Mouse (Mus musculus): ENCODE data around the gene Ing3. TPM values are rescaled to one million over a fixed set of nuclear protein-coding genes. Genes with fewer than 3 reads are reported as not detected.

Ing3 gene
- total RNA-seq, 2 experiments from 2014 or later, result 25.9 to 28.6 TPM

GRCm38 (mm10) chr6:21998131-21998530 lies 48.8 kb downstream of the Ing3 start:
- TF ChIP-seq CTCF (IDR thresholded peaks at IDR 0.05), result no peak
- H3K4me3 ChIP-seq, result no peak overlapping the region
- no peak overlapping the region for H3K27ac ChIP-seq
- intact Hi-C loops (cut with DNase I), result no loop called here
- no peak for DNase-seq (ENCODE audit: extremely low spot score in 1 of 2, low spot score in 2 of 2)

- intact Hi-C loops (cut with DNase I), result no loop called here
- no peak for DNase-seq (ENCODE audit: extremely low spot score in 1 of 2, low spot score in 2 of 2)
- no peak for TF ChIP-seq CTCF (IDR thresholded peaks at IDR 0.05)
- Histone ChIP-seq H3K4me3 (no peak overlapping the region), H3K27ac (no peak overlapping the region)
Measured at GRCm38 (mm10) chr6:21999025-21999424, 49.7 kb downstream of the Ing3 start.

GRCm38 (mm10) chr6:22000086-22000485 lies 50.7 kb downstream of the Ing3 start:
- no peak overlapping the region for H3K27ac ChIP-seq
- no peak overlapping the region for H3K4me3 ChIP-seq
- no peak for TF ChIP-seq CTCF (IDR thresholded peaks at IDR 0.05)
- intact Hi-C loops (cut with DNase I), result no loop called here
- DNase-seq (ENCODE audit: extremely low spot score in 1 of 2, low spot score in 2 of 2), result no peak

- Histone ChIP-seq H3K27ac (no peak overlapping the region), H3K4me3 (no peak overlapping the region)
- TF ChIP-seq CTCF (IDR thresholded peaks at IDR 0.05), result no peak
- no peak for DNase-seq (ENCODE audit: extremely low spot score in 1 of 2, low spot score in 2 of 2)
- intact Hi-C loops (cut with DNase I), result no loop called here
Measured at GRCm38 (mm10) chr6:22000881-22001280, 51.5 kb downstream of the Ing3 start.

- no peak overlapping the region for H3K27ac ChIP-seq
- H3K4me3 ChIP-seq, result no peak overlapping the region
- intact Hi-C loops (cut with DNase I), result no loop called here
- TF ChIP-seq CTCF (IDR thresholded peaks at IDR 0.05), result no peak
- no peak for DNase-seq (ENCODE audit: extremely low spot score in 1 of 2, low spot score in 2 of 2)
Measured at GRCm38 (mm10) chr6:22001284-22001916, 52.0 kb downstream of the Ing3 start.

- no peak for TF ChIP-seq CTCF (IDR thresholded peaks at IDR 0.05)
- Histone ChIP-seq H3K4me3 (no peak overlapping the region), H3K27ac (no peak overlapping the region)
- DNase-seq (ENCODE audit: extremely low spot score in 1 of 2, low spot score in 2 of 2), result no peak
- intact Hi-C loops (cut with DNase I), result no loop called here
Measured at GRCm38 (mm10) chr6:22002521-22003199, 53.3 kb downstream of the Ing3 start.

GRCm38 (mm10) chr6:22003200-22003587 lies 53.8 kb downstream of the Ing3 start:
- no peak for DNase-seq (ENCODE audit: extremely low spot score in 1 of 2, low spot score in 2 of 2)
- intact Hi-C loops (cut with DNase I), result no loop called here
- H3K27ac ChIP-seq, result no peak overlapping the region
- H3K4me3 ChIP-seq, result no peak overlapping the region
- TF ChIP-seq CTCF (IDR thresholded peaks at IDR 0.05), result no peak

GRCm38 (mm10) chr6:22003959-22004543 lies 54.7 kb downstream of the Ing3 start:
- intact Hi-C loops (cut with DNase I), result no loop called here
- no peak overlapping the region for H3K4me3 ChIP-seq
- DNase-seq (ENCODE audit: extremely low spot score in 1 of 2, low spot score in 2 of 2), result no peak
- TF ChIP-seq CTCF (IDR thresholded peaks at IDR 0.05), result no peak
- no peak overlapping the region for H3K27ac ChIP-seq

- no peak overlapping the region for H3K4me3 ChIP-seq
- H3K27ac ChIP-seq, result no peak overlapping the region
- no peak for TF ChIP-seq CTCF (IDR thresholded peaks at IDR 0.05)
- intact Hi-C loops (cut with DNase I), result no loop called here
- no peak for DNase-seq (ENCODE audit: extremely low spot score in 1 of 2, low spot score in 2 of 2)
Measured at GRCm38 (mm10) chr6:22008346-22008745, 59.0 kb downstream of the Ing3 start.

GRCm38 (mm10) chr6:22010258-22010657 lies 60.9 kb downstream of the Ing3 start:
- no peak for DNase-seq (ENCODE audit: extremely low spot score in 1 of 2, low spot score in 2 of 2)
- Histone ChIP-seq H3K4me3 (no peak overlapping the region), H3K27ac (no peak overlapping the region)
- intact Hi-C loops (cut with DNase I), result no loop called here
- TF ChIP-seq CTCF (IDR thresholded peaks at IDR 0.05), result no peak

- no peak overlapping the region for H3K27ac ChIP-seq
- DNase-seq (ENCODE audit: extremely low spot score in 1 of 2, low spot score in 2 of 2), result no peak
- no peak for TF ChIP-seq CTCF (IDR thresholded peaks at IDR 0.05)
- intact Hi-C loops (cut with DNase I), result no loop called here
- H3K4me3 ChIP-seq, result no peak overlapping the region
Measured at GRCm38 (mm10) chr6:22010761-22011281, 61.5 kb downstream of the Ing3 start.

- H3K27ac ChIP-seq, result no peak overlapping the region
- TF ChIP-seq CTCF (IDR thresholded peaks at IDR 0.05), result no peak
- no peak for DNase-seq (ENCODE audit: extremely low spot score in 1 of 2, low spot score in 2 of 2)
- no peak overlapping the region for H3K4me3 ChIP-seq
- intact Hi-C loops (cut with DNase I), result no loop called here
Measured at GRCm38 (mm10) chr6:22011546-22011945, 62.2 kb downstream of the Ing3 start.

Measured in left cerebral cortex, adult 2 months (tissue).